Mouse (Mus musculus) MEL (cell line): ENCODE measurements at regions not wholly inside any gene's neighbourhood (a gene's known extent, or its start where the extent isn't known, plus 50 kb on each side); places are given as distances from the start of the nearest gene placed in this dataset.

Experiments
- CTCF ChIP-seq, 3 experiments: IDR thresholded peaks in 2 of 3; conservative IDR thresholded peaks in 1 of 3; 2 replicates each; pipeline ENCODE4 v1.5.1; 2011 to 2012; ENCODE audit warnings: low read length in 3 of 3, low read depth in 2 of 3, mild to moderate bottlenecking in 2 of 3, improper control_type of control experiment in 1 of 3, inconsistent platforms in 1 of 3, mixed read lengths in 1 of 3, moderate library complexity in 1 of 3; ENCODE audit not compliant: control insufficient read depth in 1 of 3, insufficient read depth in 1 of 3, poor library complexity in 1 of 3, severe bottlenecking in 1 of 3
- EP300 ChIP-seq, 2 experiments: IDR thresholded peaks; 2 replicates each; pipeline ENCODE4 v1.6.1; 2011; ENCODE audit warnings: improper control_type of control experiment in 2 of 2, low read length in 2 of 2, low read depth in 1 of 2, mild to moderate bottlenecking in 1 of 2
- MXI1 ChIP-seq: IDR thresholded peaks from 2 replicates; pipeline ENCODE4 v1.6.1; 2011; ENCODE audit warnings: mild to moderate bottlenecking, low read depth, low read length, improper control_type of control experiment
- POLR2A ChIP-seq, 2 experiments: IDR thresholded peaks; 2 replicates each; pipeline ENCODE4 v1.6.1; 2011 to 2012; ENCODE audit warnings: low read length in 2 of 2, mild to moderate bottlenecking in 2 of 2, control low read depth in 1 of 2, improper control_type of control experiment in 1 of 2, low read depth in 1 of 2, moderate library complexity in 1 of 2; ENCODE audit not compliant: control insufficient read depth in 1 of 2, insufficient read depth in 1 of 2, poor library complexity in 1 of 2
- RCOR1 ChIP-seq: IDR thresholded peaks from 2 replicates; pipeline ENCODE4 v1.6.1; 2012; ENCODE audit warnings: low read depth, mild to moderate bottlenecking, inconsistent platforms, low read length, improper control_type of control experiment
- USF1 ChIP-seq: IDR thresholded peaks from 2 replicates; pipeline ENCODE4 v1.6.1; 2014; ENCODE audit warnings: low read depth, mild to moderate bottlenecking, inconsistent platforms, low read length, improper control_type of control experiment, moderate library complexity
- USF2 ChIP-seq, 2 experiments: IDR thresholded peaks; 2 replicates each; pipeline ENCODE4 v1.6.1; 2011 to 2012; ENCODE audit warnings: improper control_type of control experiment in 2 of 2, low read length in 2 of 2, borderline replicate concordance in 1 of 2, inconsistent platforms in 1 of 2, low read depth in 1 of 2, mild to moderate bottlenecking in 1 of 2; ENCODE audit not compliant: insufficient read depth in 1 of 2
- ZNF384 ChIP-seq: IDR thresholded peaks from 2 replicates; pipeline ENCODE4 v1.6.1; 2012; ENCODE audit warnings: low read depth, mild to moderate bottlenecking, inconsistent platforms, low read length, improper control_type of control experiment

- no peak for TF ChIP-seq USF2 (IDR thresholded peaks at IDR 0.05; ENCODE audit: borderline replicate concordance in 1 of 2, insufficient read depth in 1 of 2, low read depth in 1 of 2, low read length in 2 of 2)
- no peak for TF ChIP-seq USF1
- TF ChIP-seq POLR2A (IDR thresholded peaks at IDR 0.05; ENCODE audit: control insufficient read depth in 1 of 2, insufficient read depth in 1 of 2, low read depth in 1 of 2, low read length in 2 of 2, poor library complexity in 1 of 2) = no peak
- no peak for TF ChIP-seq EP300 (IDR thresholded peaks at IDR 0.05; ENCODE audit: low read depth in 1 of 2, low read length in 2 of 2)
- TF ChIP-seq RCOR1 = no peak
- TF ChIP-seq CTCF (IDR thresholded peaks at IDR 0.05 in 2 of 3, conservative IDR thresholded peaks at IDR 0.05 in 1 of 3; ENCODE audit: control insufficient read depth in 1 of 3, insufficient read depth in 1 of 3, low read depth in 2 of 3, low read length in 3 of 3, poor library complexity in 1 of 3, severe bottlenecking in 1 of 3) = no peak
- no peak for TF ChIP-seq MXI1
- TF ChIP-seq ZNF384 = no peak
Measured at GRCm38 (mm10) chr1:47511426-47511825, 618.8 kb upstream of the Slc39a10 start.
